7 mouse cellular contexts compared by ENCODE assay signal in genomic region chr5:122353807-122354491, GRCm38 (mm10). TPM values are rescaled to one million over a fixed set of nuclear protein-coding genes. Genes with fewer than 3 reads are reported as not detected.
DNase-seq lines count a peak whose midpoint lies in the region; ATAC-seq and TF ChIP-seq lines count a peak whose summit lies in the region.

Gene Rad9b (minus strand): TSS chr5:122354233.
Gene Vps29 (plus strand): TSS chr5:122354369.

- peaks cover 9% of the 10 kb centered on the region for H3K36me3 ChIP-seq in embryonic facial prominence, embryonic 10.5 days (replicated peaks)
- H3K36me3 ChIP-seq in intestine, postnatal 0 days (ENCODE audit: control insufficient read depth, insufficient read depth), result no peaks in the 10 kb centered on the region; the same call in 1 of the 2 replicates
- H3K36me3 ChIP-seq in midbrain, embryonic 12.5 days, result peaks cover 5% of the 10 kb centered on the region
- H3K36me3 ChIP-seq in small intestine, adult 2 months (ENCODE audit: control insufficient read depth, insufficient read depth, low read length), result peaks cover 1% of the 10 kb centered on the region; the same call in 1 of the 2 replicates

- no peaks in the 10 kb centered on the region for H3K27me3 ChIP-seq in embryonic facial prominence, embryonic 10.5 days (replicated peaks; ENCODE audit: low read depth, poor library complexity, severe bottlenecking)
- H3K27me3 ChIP-seq in intestine, postnatal 0 days (replicated peaks; ENCODE audit: control insufficient read depth, insufficient read depth, low read length), result no peaks in the 10 kb centered on the region
- H3K27me3 ChIP-seq in midbrain, embryonic 12.5 days, result no peaks in the 10 kb centered on the region
- no peaks in the 10 kb centered on the region for H3K27me3 ChIP-seq in small intestine, adult 2 months (ENCODE audit: control insufficient read depth, insufficient read depth, low read length)

- ATAC-seq in intestine, postnatal 0 days, result peak; percentile 96
- peak; percentile 96 for ATAC-seq in midbrain, embryonic 12.5 days (ENCODE audit: low FRiP score, low read depth)

- peak within 1 kb of the TSS; percentile 75 for H3K4me2 ChIP-seq in intestine, postnatal 0 days (replicated peaks; ENCODE audit: low read depth)
- peak within 1 kb of the TSS; percentile 80 for H3K4me2 ChIP-seq in midbrain, embryonic 12.5 days (replicated peaks)

- peak within 1 kb of the TSS; percentile 99 for H3K4me3 ChIP-seq in embryonic facial prominence, embryonic 10.5 days
- peak within 1 kb of the TSS; percentile 95 for H3K4me3 ChIP-seq in intestine, postnatal 0 days (ENCODE audit: low read depth, low read length)
- H3K4me3 ChIP-seq in midbrain, embryonic 12.5 days, result peak within 1 kb of the TSS; percentile 89
- peak within 1 kb of the TSS; percentile 81 for H3K4me3 ChIP-seq in small intestine, adult 2 months (ENCODE audit: low read depth, low read length)

- peak within 1 kb of the TSS; percentile 90 for H3K27ac ChIP-seq in embryonic facial prominence, embryonic 10.5 days (replicated peaks)
- peak within 1 kb of the TSS; percentile 88 for H3K27ac ChIP-seq in intestine, postnatal 0 days (ENCODE audit: low read depth, low read length)
- H3K27ac ChIP-seq in midbrain, embryonic 12.5 days (replicated peaks), result peak within 1 kb of the TSS; percentile 78
- peak within 1 kb of the TSS; percentile 55 for H3K27ac ChIP-seq in small intestine, adult 2 months (ENCODE audit: insufficient read depth, low read depth, low read length)

- peaks cover 19% of the 10 kb centered on the region for H3K4me1 ChIP-seq in embryonic facial prominence, embryonic 10.5 days
- peaks cover 7% of the 10 kb centered on the region; the same call in 1 of the 2 replicates for H3K4me1 ChIP-seq in intestine, postnatal 0 days (replicated peaks; ENCODE audit: control insufficient read depth, insufficient read depth, low read length)
- H3K4me1 ChIP-seq in midbrain, embryonic 12.5 days, result peaks cover 9% of the 10 kb centered on the region
- peaks cover 3% of the 10 kb centered on the region; the same call in 1 of the 2 replicates for H3K4me1 ChIP-seq in small intestine, adult 2 months (ENCODE audit: control insufficient read depth, insufficient read depth, insufficient read length, low read length)

- intact Hi-C loops in left cerebral cortex, postnatal 4 days (cut with DNase I), result no loop called here

- peak within 1 kb of the TSS; percentile 76 for H3K9ac ChIP-seq in intestine, postnatal 0 days (ENCODE audit: low read depth, low read length)
- peak within 1 kb of the TSS; percentile 89 for H3K9ac ChIP-seq in midbrain, embryonic 12.5 days (replicated peaks)

- no peak for TF ChIP-seq CTCF in intestine, postnatal 0 days (IDR thresholded peaks at IDR 0.05; ENCODE audit: low read depth)
- TF ChIP-seq CTCF in small intestine, adult 2 months (IDR thresholded peaks at IDR 0.05; ENCODE audit: extremely low read depth, insufficient read length, insufficient replicate concordance, low read depth, low read length), result no peak

- 3% methylated on average over 51 of the region's 51 CpGs for WGBS in embryonic facial prominence, embryonic 10.5 days
- 1% methylated on average over 51 of the region's 51 CpGs for WGBS in intestine, postnatal 0 days
- 3% methylated on average over 51 of the region's 51 CpGs for WGBS in midbrain, embryonic 12.5 days
- under 1% methylated on average over 51 of the region's 51 CpGs for WGBS in small intestine, adult 2 months

- DNase-seq in adrenal gland, postnatal 10 days, result peak; percentile 99
- DNase-seq in embryonic facial prominence, embryonic 10.5 days (ENCODE audit: low spot score), result peak; percentile 99
- peak; percentile 93 for DNase-seq in gonadal fat pad, adult 2 months (ENCODE audit: low read depth)
- DNase-seq in left cerebral cortex, postnatal 4 days, result peak; percentile 98

- H3K9me3 ChIP-seq in embryonic facial prominence, embryonic 10.5 days, result no peaks in the 10 kb centered on the region
- no peaks in the 10 kb centered on the region for H3K9me3 ChIP-seq in intestine, postnatal 0 days (ENCODE audit: control insufficient read depth)
- H3K9me3 ChIP-seq in midbrain, embryonic 12.5 days, result no peaks in the 10 kb centered on the region

- no peak; the same call in 1 of the 2 replicates for TF ChIP-seq POLR2A in small intestine, adult 2 months (IDR thresholded peaks at IDR 0.05; ENCODE audit: low read depth, low read length)

RNA-seq across cellular contexts. Expression of gene Rad9b, which starts in this region (rescaled TPM):
- 1 to 10 TPM; 4.6 to 4.8 TPM for total RNA-seq in adrenal gland, postnatal 10 days (2021)
- 11.4 and 12.6 TPM in 2 replicates for polyA plus RNA-seq in embryonic facial prominence, embryonic 10.5 days (2016; fragmentation: Nextera tagmentation; extraction: Ambion mirVana)
- polyA plus RNA-seq in gonadal fat pad, adult 2 months (2012; rRNA removed), result 12.3 and 12.7 TPM in 2 replicates
- polyA plus RNA-seq in intestine, postnatal 0 days (2015; fragmentation: Nextera tagmentation; extraction: Ambion mirVana), result 4.6 and 4.9 TPM in 2 replicates
- total RNA-seq in left cerebral cortex, postnatal 4 days (2021), result 1 to 10 TPM; 6.1 to 6.8 TPM
- 15.7 and 16.6 TPM in 2 replicates for polyA plus RNA-seq in midbrain, embryonic 12.5 days (2016; fragmentation: Nextera tagmentation; extraction: Ambion mirVana)
- 0.39 and 0.98 TPM in 2 replicates for polyA plus RNA-seq in small intestine, adult 2 months (2012; rRNA removed)

RNA-seq across cellular contexts. Expression of gene Vps29, which starts in this region (rescaled TPM):
- total RNA-seq in adrenal gland, postnatal 10 days (2021), result 100 to 1,000 TPM; 121 to 131 TPM
- polyA plus RNA-seq in embryonic facial prominence, embryonic 10.5 days (2016; fragmentation: Nextera tagmentation; extraction: Ambion mirVana), result 194 and 197 TPM in 2 replicates
- 100 and 102 TPM in 2 replicates for polyA plus RNA-seq in gonadal fat pad, adult 2 months (2012; rRNA removed)
- 333 and 338 TPM in 2 replicates for polyA plus RNA-seq in intestine, postnatal 0 days (2015; fragmentation: Nextera tagmentation; extraction: Ambion mirVana)
- 100 to 1,000 TPM; 202 to 208 TPM for total RNA-seq in left cerebral cortex, postnatal 4 days (2021)
- 208 TPM in 2 replicates for polyA plus RNA-seq in midbrain, embryonic 12.5 days (2016; fragmentation: Nextera tagmentation; extraction: Ambion mirVana)
- polyA plus RNA-seq in small intestine, adult 2 months (2012; rRNA removed), result 31.4 and 36.6 TPM in 2 replicates

Comparison
In these comparisons a context has a peak if more than half of its experiments do, and no peak if none do; other contexts are left out.
1. Peak in every context shown above with its lines: DNase-seq, ATAC-seq, H3K4me3 ChIP-seq and H3K27ac ChIP-seq.